Mouse (Mus musculus) kidney, adult 9 months (tissue): ENCODE measurements at regions not wholly inside any gene's neighbourhood (a gene's known extent, or its start where the extent isn't known, plus 50 kb on each side); places are given as distances from the start of the nearest gene placed in this dataset.
"Not testable (repeated sequence)": the region's sequence is repeated elsewhere in the genome, so short reads cannot be mapped to it uniquely, and the experiment has no call there.

Experiments
- DNase-seq: peaks from one replicate; pipeline ENCODE4 v3.0.0; 2022

- no peak for DNase-seq
These were observed 76.3 kb downstream of the Gm5447 start for GRCm38 (mm10) chr13:31050160-31050788.

GRCm38 (mm10) chr13:31051586-31051985, 77.6 kb downstream of the Gm5447 start:
- not testable (repeated sequence) for DNase-seq

GRCm38 (mm10) chr13:31054356-31054755, 80.4 kb downstream of the Gm5447 start:
- DNase-seq: no peak

- DNase-seq: no peak
These were observed 81.5 kb downstream of the Gm5447 start for GRCm38 (mm10) chr13:31055376-31056083.

- DNase-seq: no peak
These were observed 82.3 kb downstream of the Gm5447 start for GRCm38 (mm10) chr13:31056154-31056871.

- no peak for DNase-seq
These were observed 87.0 kb downstream of the Gm5447 start for GRCm38 (mm10) chr13:31060916-31061431.

GRCm38 (mm10) chr13:31068343-31068742, 94.3 kb downstream of the Gm5447 start:
- no peak for DNase-seq

- DNase-seq: no peak
These were observed 102.5 kb downstream of the Gm5447 start for GRCm38 (mm10) chr13:31076541-31076940.

GRCm38 (mm10) chr13:31078751-31079150, 104.7 kb downstream of the Gm5447 start:
- no peak for DNase-seq

- no peak for DNase-seq
These were observed 106.2 kb downstream of the Gm5447 start for GRCm38 (mm10) chr13:31080215-31080614.

- DNase-seq: peak; percentile 84
These were observed 108.6 kb downstream of the Gm5447 start for GRCm38 (mm10) chr13:31082448-31083140.

GRCm38 (mm10) chr13:31101051-31101450, 127.0 kb downstream of the Gm5447 start:
- no peak for DNase-seq

- no peak for DNase-seq
These were observed 133.4 kb downstream of the Gm5447 start for GRCm38 (mm10) chr13:31107434-31107833.

- DNase-seq: no peak
These were observed 135.2 kb downstream of the Gm5447 start for GRCm38 (mm10) chr13:31109231-31109630.

- DNase-seq: no peak
These were observed 148.7 kb downstream of the Gm5447 start for GRCm38 (mm10) chr13:31122689-31123088.

GRCm38 (mm10) chr13:31124547-31125216, 150.7 kb downstream of the Gm5447 start:
- DNase-seq: no peak

- DNase-seq: peak; percentile 9
These were observed 158.5 kb downstream of the Gm5447 start for GRCm38 (mm10) chr13:31132501-31132900.

- no peak for DNase-seq
These were observed 165.7 kb downstream of the Gm5447 start for GRCm38 (mm10) chr13:31139686-31140085.

GRCm38 (mm10) chr13:31147323-31147722, 173.3 kb downstream of the Gm5447 start:
- no peak for DNase-seq

- DNase-seq: no peak
These were observed 180.1 kb downstream of the Gm5447 start for GRCm38 (mm10) chr13:31154066-31154465.

- no peak for DNase-seq
These were observed 190.0 kb downstream of the Gm5447 start for GRCm38 (mm10) chr13:31163878-31164495.

GRCm38 (mm10) chr13:31166286-31166685, 192.3 kb downstream of the Gm5447 start:
- no peak for DNase-seq
